Mouse (Mus musculus): Measurements from ENCODE around the gene Rab23. TPM values are rescaled to one million over a fixed set of nuclear protein-coding genes. Genes with fewer than 3 reads are reported as not detected.
"Not testable (repeated sequence)": the region's sequence is repeated elsewhere in the genome, so short reads cannot be mapped to it uniquely, and the experiment has no call there.

The Rab23 gene
- polyA plus RNA-seq, 1 experiment from 2014 or later = 28.4 TPM

GRCm38 (mm10) chr1:33738281-33738680, 18.6 kb downstream of the Rab23 start:
- no peak overlapping the region for H3K4me3 ChIP-seq
- H3K27me3 ChIP-seq = no peaks in the 10 kb centered on the region
- no peak overlapping the region for H3K27ac ChIP-seq
- H3K9me3 ChIP-seq (replicated peaks) = no peaks in the 10 kb centered on the region
- 89% methylated on average over 11 of the region's 11 CpGs for WGBS
- peaks cover 78% of the 10 kb centered on the region for H3K36me3 ChIP-seq (ENCODE audit: poor library complexity, severe bottlenecking)
- H3K4me1 ChIP-seq = no peaks in the 10 kb centered on the region
- no peak overlapping the region for H3K9ac ChIP-seq
- ATAC-seq = no peak
- H3K4me2 ChIP-seq = no peak overlapping the region

- Histone ChIP-seq H3K27me3 (no peaks in the 10 kb centered on the region), H3K4me3 (no peak overlapping the region), H3K4me2 (no peak overlapping the region), H3K27ac (no peak overlapping the region), H3K9ac (no peak overlapping the region), H3K36me3 (ENCODE audit: poor library complexity, severe bottlenecking) (peaks cover 74% of the 10 kb centered on the region), H3K4me1 (no peaks in the 10 kb centered on the region), H3K9me3 (replicated peaks) (no peaks in the 10 kb centered on the region)
- WGBS = 89% methylated on average over 11 of the region's 11 CpGs
- ATAC-seq = peak; percentile 37; the same call in 1 of the 2 replicates
Measured at GRCm38 (mm10) chr1:33738681-33739278, 19.1 kb downstream of the Rab23 start.

GRCm38 (mm10) chr1:33739302-33739701, 19.6 kb downstream of the Rab23 start:
- H3K4me3 ChIP-seq = no peak overlapping the region
- no peak overlapping the region for H3K27ac ChIP-seq
- no peak overlapping the region for H3K9ac ChIP-seq
- H3K4me1 ChIP-seq = no peaks in the 10 kb centered on the region
- 26% methylated on average over 12 of the region's 12 CpGs for WGBS
- no peaks in the 10 kb centered on the region for H3K9me3 ChIP-seq (replicated peaks)
- ATAC-seq = peak; percentile 89
- peaks cover 69% of the 10 kb centered on the region for H3K36me3 ChIP-seq (ENCODE audit: poor library complexity, severe bottlenecking)
- no peak overlapping the region for H3K4me2 ChIP-seq
- no peaks in the 10 kb centered on the region for H3K27me3 ChIP-seq

GRCm38 (mm10) chr1:33742903-33743302, 23.2 kb downstream of the Rab23 start:
- ATAC-seq = 0 out of 2 replicates have a peak, but pooled peaks have one; percentile 25
- H3K9ac ChIP-seq = no peak overlapping the region
- no peaks in the 10 kb centered on the region for H3K27me3 ChIP-seq
- H3K27ac ChIP-seq = no peak overlapping the region
- H3K36me3 ChIP-seq (ENCODE audit: poor library complexity, severe bottlenecking) = peaks cover 48% of the 10 kb centered on the region
- no peak overlapping the region for H3K4me2 ChIP-seq
- 16% methylated on average over 8 of the region's 8 CpGs for WGBS
- no peaks in the 10 kb centered on the region for H3K4me1 ChIP-seq
- H3K4me3 ChIP-seq = no peak overlapping the region
- H3K9me3 ChIP-seq (replicated peaks) = no peaks in the 10 kb centered on the region

GRCm38 (mm10) chr1:33744815-33745214, 25.1 kb downstream of the Rab23 start:
- 96% methylated on average over 9 of the region's 9 CpGs for WGBS
- not testable (repeated sequence) for H3K4me3 ChIP-seq, ATAC-seq

GRCm38 (mm10) chr1:33745901-33746300, 26.2 kb downstream of the Rab23 start:
- ATAC-seq = no peak
- Histone ChIP-seq H3K4me1 (no peaks in the 10 kb centered on the region), H3K9me3 (replicated peaks) (no peaks in the 10 kb centered on the region), H3K27me3 (no peaks in the 10 kb centered on the region), H3K4me2 (no peak overlapping the region), H3K4me3 (no peak overlapping the region), H3K9ac (no peak overlapping the region), H3K27ac (no peak overlapping the region), H3K36me3 (ENCODE audit: poor library complexity, severe bottlenecking) (peaks cover 24% of the 10 kb centered on the region; the same call in 1 of the 2 replicates)
- 95% methylated on average over 4 of the region's 4 CpGs for WGBS

More at GRCm38 (mm10) chr1:33744815-33745214, 25.1 kb downstream of the Rab23 start:
- H3K36me3 ChIP-seq (ENCODE audit: poor library complexity, severe bottlenecking) = peaks cover 32% of the 10 kb centered on the region; the same call in 1 of the 2 replicates
- H3K27ac ChIP-seq; H3K4me1 ChIP-seq; H3K4me2 ChIP-seq; H3K9me3 ChIP-seq (replicated peaks); H3K27me3 ChIP-seq; H3K9ac ChIP-seq: not testable (repeated sequence)

GRCm38 (mm10) chr1:33749109-33749508, 29.4 kb downstream of the Rab23 start:
- no peaks in the 10 kb centered on the region for H3K9me3 ChIP-seq (replicated peaks)
- H3K36me3 ChIP-seq (ENCODE audit: poor library complexity, severe bottlenecking) = peaks cover 14% of the 10 kb centered on the region; the same call in 1 of the 2 replicates
- no peak overlapping the region for H3K4me3 ChIP-seq
- no peaks in the 10 kb centered on the region for H3K27me3 ChIP-seq
- ATAC-seq = no peak
- no peak overlapping the region for H3K27ac ChIP-seq
- H3K9ac ChIP-seq = no peak overlapping the region
- no peak overlapping the region for H3K4me2 ChIP-seq
- H3K4me1 ChIP-seq = 0 out of 2 replicates have a peak, but pooled peaks cover 5% of the 10 kb centered on the region
- WGBS = 97% methylated on average over 11 of the region's 11 CpGs

GRCm38 (mm10) chr1:33749709-33750108, 30.0 kb downstream of the Rab23 start:
- H3K9ac ChIP-seq; ATAC-seq; H3K9me3 ChIP-seq (replicated peaks); H3K27me3 ChIP-seq; H3K27ac ChIP-seq; H3K4me3 ChIP-seq; H3K4me1 ChIP-seq; H3K4me2 ChIP-seq: not testable (repeated sequence)
- WGBS = 90% methylated on average over 3 of the region's 4 CpGs
- peaks cover 14% of the 10 kb centered on the region; the same call in 1 of the 2 replicates for H3K36me3 ChIP-seq (ENCODE audit: poor library complexity, severe bottlenecking)

- Histone ChIP-seq H3K4me2 (no peak overlapping the region), H3K4me1 (peaks cover 14% of the 10 kb centered on the region), H3K9me3 (replicated peaks) (no peaks in the 10 kb centered on the region), H3K4me3 (no peak overlapping the region), H3K27me3 (no peaks in the 10 kb centered on the region), H3K27ac (no peak overlapping the region; the same call in 1 of the 2 replicates), H3K36me3 (ENCODE audit: poor library complexity, severe bottlenecking) (peaks cover 8% of the 10 kb centered on the region; the same call in 1 of the 2 replicates), H3K9ac (no peak overlapping the region)
- peak; percentile 80 for ATAC-seq
- 69% methylated on average over 10 of the region's 10 CpGs for WGBS
Measured at GRCm38 (mm10) chr1:33751283-33751682, 31.6 kb downstream of the Rab23 start.

GRCm38 (mm10) chr1:33754089-33754488, 34.4 kb downstream of the Rab23 start:
- no peaks in the 10 kb centered on the region for H3K36me3 ChIP-seq (ENCODE audit: poor library complexity, severe bottlenecking)
- H3K27ac ChIP-seq = no peak overlapping the region
- H3K4me1 ChIP-seq = peaks cover 30% of the 10 kb centered on the region
- no peak overlapping the region for H3K4me2 ChIP-seq
- no peak for ATAC-seq
- H3K27me3 ChIP-seq = no peaks in the 10 kb centered on the region
- no peak overlapping the region for H3K4me3 ChIP-seq
- no peak overlapping the region for H3K9ac ChIP-seq
- H3K9me3 ChIP-seq (replicated peaks) = no peaks in the 10 kb centered on the region
- WGBS = 92% methylated on average over 17 of the region's 17 CpGs

GRCm38 (mm10) chr1:33754965-33755735, 35.5 kb downstream of the Rab23 start:
- Histone ChIP-seq H3K4me3 (no peak overlapping the region), H3K9me3 (replicated peaks) (no peaks in the 10 kb centered on the region), H3K4me2 (no peak overlapping the region), H3K4me1 (peaks cover 30% of the 10 kb centered on the region), H3K27me3 (no peaks in the 10 kb centered on the region), H3K27ac (no peak overlapping the region), H3K36me3 (ENCODE audit: poor library complexity, severe bottlenecking) (peaks cover under 1% of the 10 kb centered on the region), H3K9ac (no peak overlapping the region)
- 74% methylated on average over 21 of the region's 21 CpGs for WGBS
- no peak for ATAC-seq

- H3K9ac ChIP-seq = no peak overlapping the region
- no peaks in the 10 kb centered on the region for H3K9me3 ChIP-seq (replicated peaks)
- no peak overlapping the region for H3K27ac ChIP-seq
- H3K27me3 ChIP-seq = no peaks in the 10 kb centered on the region
- no peak for ATAC-seq
- peak overlapping the region; percentile 98; the same call in 1 of the 2 replicates for H3K4me2 ChIP-seq
- peaks cover 30% of the 10 kb centered on the region for H3K4me1 ChIP-seq
- H3K36me3 ChIP-seq (ENCODE audit: poor library complexity, severe bottlenecking) = peaks cover 7% of the 10 kb centered on the region
- H3K4me3 ChIP-seq = no peak overlapping the region
- 82% methylated on average over 7 of the region's 7 CpGs for WGBS
Measured at GRCm38 (mm10) chr1:33755799-33756198, 36.1 kb downstream of the Rab23 start.
